Mouse (Mus musculus) CH12.LX (cell line): ENCODE measurements around the gene Mtx3.

Experiments
- CHD2 ChIP-seq: IDR thresholded peaks from 2 replicates; pipeline ENCODE4 v1.6.1; 2011; ENCODE audit warnings: low read length, improper control_type of control experiment
- CTCF ChIP-seq, 2 experiments: IDR thresholded peaks in 1 of 2; conservative IDR thresholded peaks in 1 of 2; 2 replicates each; pipeline ENCODE4 v1.5.1; 2011 to 2012; ENCODE audit warnings: low read depth in 2 of 2, low read length in 2 of 2, improper control_type of control experiment in 1 of 2, inconsistent platforms in 1 of 2, mild to moderate bottlenecking in 1 of 2, moderate library complexity in 1 of 2
- ELF1 ChIP-seq: IDR thresholded peaks from 2 replicates; pipeline ENCODE4 v1.6.1; 2014; ENCODE audit warnings: low read depth, mild to moderate bottlenecking, inconsistent platforms, low read length, improper control_type of control experiment
- EP300 ChIP-seq: IDR thresholded peaks from 2 replicates; pipeline ENCODE4 v1.6.1; 2011; ENCODE audit warnings: low read length, improper control_type of control experiment
- GABPA ChIP-seq: IDR thresholded peaks from 2 replicates; pipeline ENCODE4 v1.6.1; 2012; ENCODE audit warnings: low read depth, low read length, improper control_type of control experiment, inconsistent platforms; ENCODE audit not compliant: insufficient replicate concordance
- HCFC1 ChIP-seq: IDR thresholded peaks from 2 replicates; pipeline ENCODE4 v1.6.1; 2012; ENCODE audit warnings: low read depth, mild to moderate bottlenecking, inconsistent platforms, low read length, improper control_type of control experiment
- JUND ChIP-seq: conservative IDR thresholded peaks from 2 replicates; pipeline ENCODE4 v1.6.1; 2011; ENCODE audit warnings: low read depth, low read length, improper control_type of control experiment
- MAFK ChIP-seq: IDR thresholded peaks from 2 replicates; pipeline ENCODE4 v1.6.1; 2011; ENCODE audit warnings: low read length, improper control_type of control experiment; ENCODE audit not compliant: insufficient replicate concordance
- POLR2A ChIP-seq: IDR thresholded peaks from 2 replicates; pipeline ENCODE4 v1.6.1; 2011; ENCODE audit warnings: low read depth, mild to moderate bottlenecking, improper control_type of control experiment, low read length
- SIN3A ChIP-seq: IDR thresholded peaks from 2 replicates; pipeline ENCODE4 v1.6.1; 2012; ENCODE audit warnings: low read length, improper control_type of control experiment, inconsistent platforms
- UBTF ChIP-seq: IDR thresholded peaks from 2 replicates; pipeline ENCODE4 v1.6.1; 2012; ENCODE audit warnings: low read depth, mild to moderate bottlenecking, inconsistent platforms, low read length, improper control_type of control experiment, moderate library complexity

GRCm38 (mm10) chr13:92882271-92882985 is 37.9 kb downstream of the Mtx3 start:
- TF ChIP-seq CTCF (conservative IDR thresholded peaks at IDR 0.05 in 1 of 2, IDR thresholded peaks at IDR 0.05 in 1 of 2; ENCODE audit: low read depth in 2 of 2, low read length in 2 of 2) (no peak), POLR2A (no peak), EP300 (no peak), SIN3A (no peak), UBTF (no peak), CHD2 (no peak), GABPA (no peak), HCFC1 (no peak), JUND (no peak), MAFK (no peak), ELF1 (no peak)
